Mouse (Mus musculus) A20 (cell line): ENCODE results near the gene Crybg3.
"Not testable (repeated sequence)": the region's sequence is repeated elsewhere in the genome, so short reads cannot be mapped to it uniquely, and the experiment has no call there.

Experiments used
- DNase-seq: peaks from one replicate; pipeline ENCODE4 v3.0.0-alpha.2; 2011; ENCODE audit warnings: low read depth, low spot score

Crybg3 gene

GRCm38 (mm10) chr16:59532561-59532960 is 68.2 kb downstream of the Crybg3 start:
- no peak for DNase-seq

DNA sequence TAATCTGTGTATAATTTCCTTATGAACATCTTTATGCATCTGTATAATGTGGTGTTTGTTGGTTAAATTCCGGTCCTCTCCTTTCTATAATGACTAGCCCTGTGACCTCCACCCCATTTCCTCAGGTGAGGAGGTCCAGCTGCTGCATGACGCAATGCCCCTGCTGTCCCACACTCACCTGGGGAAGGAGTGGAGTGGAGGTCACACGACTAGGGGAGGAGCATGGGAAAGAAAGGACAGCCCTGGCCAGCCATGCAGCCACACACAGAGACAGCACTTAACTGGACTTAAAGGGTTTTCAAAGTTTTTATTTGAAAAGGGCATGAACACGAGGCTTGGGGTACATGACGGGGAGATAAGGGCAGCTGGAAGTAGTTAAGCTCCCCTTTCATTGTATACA is 69.5 kb downstream of the Crybg3 start:
- no peak for DNase-seq

GRCm38 (mm10) chr16:59529570-59529969 is 71.2 kb downstream of the Crybg3 start:
- no peak for DNase-seq

- DNase-seq, result no peak
These were observed 73.8 kb downstream of the Crybg3 start for GRCm38 (mm10) chr16:59526939-59527338.

- DNase-seq, result peak; percentile 72
These were observed 78.9 kb downstream of the Crybg3 start for GRCm38 (mm10) chr16:59521752-59522423.

GRCm38 (mm10) chr16:59517447-59518219 is 83.1 kb downstream of the Crybg3 start:
- peak; percentile 81 for DNase-seq

- DNase-seq, result peak; percentile 69
These were observed 83.8 kb downstream of the Crybg3 start for GRCm38 (mm10) chr16:59516965-59517364.

GRCm38 (mm10) chr16:59515169-59515568 is 85.6 kb downstream of the Crybg3 start:
- DNase-seq, result no peak

- DNase-seq, result no peak
These were observed 90.9 kb downstream of the Crybg3 start for GRCm38 (mm10) chr16:59509830-59510229.

GRCm38 (mm10) chr16:59499180-59499579 is 101.6 kb downstream of the Crybg3 start:
- DNase-seq, result no peak

- no peak for DNase-seq
These were observed 102.8 kb downstream of the Crybg3 start for GRCm38 (mm10) chr16:59497947-59498346.

- DNase-seq, result no peak
These were observed 107.6 kb downstream of the Crybg3 start for GRCm38 (mm10) chr16:59493199-59493598.

DNA sequence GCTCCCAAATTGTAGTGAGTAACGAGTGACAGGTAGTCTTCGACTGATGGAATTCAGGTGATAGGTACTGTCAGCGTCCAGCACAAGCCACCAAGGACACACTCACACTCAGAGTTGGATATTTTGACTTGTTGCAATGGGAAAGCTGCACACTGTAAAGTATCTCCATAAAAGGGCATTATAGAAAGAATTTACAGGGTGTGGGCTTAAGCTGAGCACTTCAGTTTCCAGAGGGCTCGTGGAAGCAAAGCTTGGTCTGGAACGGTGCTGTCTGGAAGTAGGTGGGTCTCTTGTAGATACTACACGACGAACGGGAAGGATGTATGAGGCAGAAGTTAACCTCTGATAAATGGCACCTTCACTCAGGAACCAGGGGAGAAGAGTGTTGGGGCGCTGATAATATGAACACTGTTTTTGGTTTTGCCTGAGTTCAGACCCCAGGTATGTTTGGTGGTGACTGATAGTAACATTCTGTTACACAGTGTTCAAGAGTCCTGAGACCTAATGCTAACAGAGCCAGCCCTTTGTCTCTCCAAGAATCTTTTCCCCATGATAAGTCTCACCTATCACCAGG is 112.7 kb downstream of the Crybg3 start:
- DNase-seq, result no peak

- no peak for DNase-seq
These were observed 113.5 kb downstream of the Crybg3 start for GRCm38 (mm10) chr16:59487239-59487638.

GRCm38 (mm10) chr16:59477955-59478354 is 122.8 kb downstream of the Crybg3 start:
- no peak for DNase-seq

- peak; percentile 76 for DNase-seq
These were observed 126.0 kb downstream of the Crybg3 start for GRCm38 (mm10) chr16:59474788-59475187.

DNA sequence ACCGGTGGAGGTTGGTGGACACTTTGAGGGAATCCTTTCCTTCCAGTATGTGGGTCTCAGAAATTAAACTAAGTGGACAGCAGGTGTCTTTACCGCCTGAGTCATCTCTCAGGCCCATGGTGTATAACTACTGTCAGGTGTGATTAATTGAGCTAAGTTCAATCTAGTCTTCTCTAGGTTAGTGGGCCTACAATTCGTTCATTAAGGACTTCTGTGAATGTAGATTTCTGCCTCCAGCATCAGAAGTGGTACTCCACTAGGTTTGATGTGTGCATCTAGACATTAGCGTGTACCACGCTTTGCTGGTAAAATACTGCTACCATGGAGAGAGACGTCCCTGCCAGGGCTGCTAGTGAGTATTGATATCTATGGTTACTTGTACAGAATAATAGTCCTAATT is 128.2 kb downstream of the Crybg3 start:
- peak; percentile 54 for DNase-seq

DNA sequence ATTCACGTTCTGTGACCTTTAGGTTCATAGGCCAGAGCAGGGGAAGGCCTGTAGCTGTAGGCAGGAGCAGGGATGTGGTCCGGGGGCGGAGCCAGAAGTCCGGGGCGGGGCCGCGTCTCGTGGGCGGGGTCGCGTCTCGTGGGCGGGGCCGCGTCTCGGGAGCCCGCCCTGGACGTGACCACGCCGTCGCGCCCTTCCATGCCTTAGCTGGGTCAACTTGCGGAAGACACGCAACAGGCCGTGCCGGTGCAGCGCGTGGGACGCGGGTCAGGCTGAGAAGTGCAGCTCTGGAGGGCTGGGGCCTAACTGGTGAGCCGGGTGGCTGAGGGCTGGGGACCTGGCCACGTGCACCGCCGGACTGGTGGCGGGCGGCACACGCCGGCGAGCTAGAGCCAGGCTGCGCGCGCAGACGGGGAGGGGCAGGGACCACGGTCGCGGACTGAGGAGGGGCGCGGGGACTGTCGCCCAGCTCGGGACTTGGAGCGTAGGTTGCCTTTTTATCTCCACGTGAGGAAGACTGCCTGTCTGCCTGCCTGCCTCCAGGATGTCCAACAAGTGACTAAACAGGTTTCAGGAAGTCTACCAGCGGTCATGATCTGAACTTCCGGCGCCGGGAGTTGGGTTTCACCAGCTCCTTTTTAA is 129.0 kb downstream of the Crybg3 start, which contains the start of gene Riox2:
Gene Riox2, plus strand, starts transcription at position 139 of the 642 bp plus-strand sequence.
- peak; percentile 93 for DNase-seq

DNA sequence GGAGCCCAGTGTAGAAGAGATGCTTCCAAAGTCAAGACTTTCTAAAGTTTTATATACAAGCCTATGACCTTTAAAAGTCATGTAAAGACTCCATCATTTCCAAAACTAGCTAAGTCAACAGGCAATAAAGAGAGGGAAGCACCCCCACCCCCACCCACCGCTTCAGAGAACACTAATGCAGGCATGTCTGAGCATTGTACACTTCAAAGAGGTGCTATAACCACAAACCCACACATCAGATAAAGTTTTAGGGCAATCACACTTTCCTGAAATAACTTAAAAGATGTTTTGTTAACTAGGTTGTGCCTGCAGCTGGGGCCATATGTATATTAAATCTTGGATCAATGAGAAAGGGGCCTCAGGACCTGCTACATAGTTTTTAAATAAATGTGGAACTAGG is 130.9 kb downstream of the Crybg3 start:
- DNase-seq, result no peak

GRCm38 (mm10) chr16:59463973-59464372 is 136.8 kb downstream of the Crybg3 start:
- no peak for DNase-seq

- no peak for DNase-seq
These were observed 137.2 kb downstream of the Crybg3 start for GRCm38 (mm10) chr16:59463567-59463966.

- DNase-seq, result not testable (repeated sequence)
These were observed 141.4 kb downstream of the Crybg3 start for GRCm38 (mm10) chr16:59459259-59459861.
